ENCODE assay signal across 8 mouse cellular contexts in genomic region chr2:91975581-91976541, GRCm38 (mm10). TPM values are rescaled to one million over a fixed set of nuclear protein-coding genes. Genes with fewer than 3 reads are reported as not detected.
DNase-seq lines count a peak whose midpoint lies in the region; ATAC-seq and TF ChIP-seq lines count a peak whose summit lies in the region.

TSS of gene Dgkz (minus strand) at chr2:91975864.

- H3K4me2 ChIP-seq in kidney, embryonic 14.5 days (replicated peaks; ENCODE audit: low read depth, low read length) = peak within 1 kb of the TSS; percentile 69
- H3K4me2 ChIP-seq in forebrain, embryonic 11.5 days (ENCODE audit: low read depth, low read length, severe bottlenecking) = peak within 1 kb of the TSS; percentile 64
- H3K4me2 ChIP-seq in limb, embryonic 14.5 days (replicated peaks; ENCODE audit: low read depth, low read length, severe bottlenecking) = peak within 1 kb of the TSS; percentile 73

- peaks cover 38% of the 10 kb centered on the region for H3K4me1 ChIP-seq in kidney, embryonic 14.5 days (ENCODE audit: control insufficient read depth, insufficient read depth, low read length)
- H3K4me1 ChIP-seq in forebrain, embryonic 11.5 days (replicated peaks; ENCODE audit: control insufficient read depth, insufficient read depth, low read length) = peaks cover 14% of the 10 kb centered on the region
- peaks cover 24% of the 10 kb centered on the region for H3K4me1 ChIP-seq in limb, embryonic 14.5 days (ENCODE audit: control insufficient read depth, insufficient read depth, low read length)
- H3K4me1 ChIP-seq in olfactory bulb, adult 2 months (ENCODE audit: control insufficient read depth, insufficient read depth, low read length) = peaks cover 46% of the 10 kb centered on the region

- no peak for TF ChIP-seq POLR2A in limb, embryonic 14.5 days (IDR thresholded peaks at IDR 0.05; ENCODE audit: borderline replicate concordance, extremely low read depth, insufficient read depth, insufficient read length)
- TF ChIP-seq POLR2A in olfactory bulb, adult 2 months (IDR thresholded peaks at IDR 0.05; ENCODE audit: insufficient read depth, low read depth, low read length) = no peak

- peaks cover 36% of the 10 kb centered on the region for H3K27me3 ChIP-seq in kidney, embryonic 14.5 days (ENCODE audit: control insufficient read depth, insufficient read depth, low read length)
- H3K27me3 ChIP-seq in forebrain, embryonic 11.5 days (ENCODE audit: control insufficient read depth, insufficient read depth, low read length) = peaks cover 31% of the 10 kb centered on the region
- H3K27me3 ChIP-seq in limb, embryonic 14.5 days (ENCODE audit: control insufficient read depth, insufficient read depth, low read length) = peaks cover 27% of the 10 kb centered on the region

- 2% methylated on average over 70 of the region's 79 CpGs for WGBS in kidney, embryonic 14.5 days
- WGBS in forebrain, embryonic 11.5 days = 1% methylated on average over 78 of the region's 79 CpGs
- under 1% methylated on average over 66 of the region's 79 CpGs for WGBS in limb, embryonic 14.5 days
- 3% methylated on average over 79 of the region's 79 CpGs for WGBS in olfactory bulb, adult 2 months

- no peaks in the 10 kb centered on the region for H3K36me3 ChIP-seq in kidney, embryonic 14.5 days (ENCODE audit: control insufficient read depth, insufficient read depth, low read length)
- H3K36me3 ChIP-seq in forebrain, embryonic 11.5 days (ENCODE audit: control insufficient read depth, insufficient read depth, low read length) = no peaks in the 10 kb centered on the region
- H3K36me3 ChIP-seq in limb, embryonic 14.5 days (ENCODE audit: control insufficient read depth, insufficient read depth, low read length) = no peaks in the 10 kb centered on the region

- H3K27ac ChIP-seq in kidney, embryonic 14.5 days (ENCODE audit: low read depth, low read length) = no peak within 1 kb of the TSS
- no peak within 1 kb of the TSS for H3K27ac ChIP-seq in forebrain, embryonic 11.5 days (ENCODE audit: low read depth, low read length)
- H3K27ac ChIP-seq in limb, embryonic 14.5 days (replicated peaks; ENCODE audit: low read depth, low read length) = no peak within 1 kb of the TSS
- peak within 1 kb of the TSS; percentile 29 for H3K27ac ChIP-seq in olfactory bulb, adult 2 months (ENCODE audit: insufficient read depth, low read depth, low read length)

- TF ChIP-seq CTCF in olfactory bulb, adult 2 months (IDR thresholded peaks at IDR 0.05; ENCODE audit: insufficient read depth, low read depth, low read length) = no peak

- no peak for DNase-seq in kidney, adult 9 months
- peak; percentile 63 for DNase-seq in ZHBTc4 (ENCODE audit: low read depth, low spot score)
- DNase-seq in forebrain, embryonic 11.5 days (ENCODE audit: low spot score) = peak; percentile 63
- no peak for DNase-seq in heart, postnatal 4 days
- no peak for DNase-seq in limb, embryonic 14.5 days (ENCODE audit: low spot score)
- DNase-seq in urinary bladder, adult 18-20 months (ENCODE audit: low spot score in 2 of 2) = no peak

- peak; percentile 47 for ATAC-seq in kidney, embryonic 14.5 days (ENCODE audit: low FRiP score, low TSS enrichment)
- ATAC-seq in forebrain, embryonic 11.5 days (replicated peaks; ENCODE audit: low FRiP score) = peak; percentile 55
- no peak for ATAC-seq in limb, embryonic 14.5 days (ENCODE audit: low FRiP score, low read depth)

- no peaks in the 10 kb centered on the region for H3K9me3 ChIP-seq in kidney, embryonic 14.5 days (ENCODE audit: control insufficient read depth, low read length)
- H3K9me3 ChIP-seq in forebrain, embryonic 11.5 days (ENCODE audit: control insufficient read depth, low read length) = no peaks in the 10 kb centered on the region
- H3K9me3 ChIP-seq in limb, embryonic 14.5 days (ENCODE audit: control insufficient read depth, low read length) = no peaks in the 10 kb centered on the region

- peak within 1 kb of the TSS; percentile 44 for H3K9ac ChIP-seq in kidney, embryonic 14.5 days (ENCODE audit: low read depth, low read length)
- H3K9ac ChIP-seq in forebrain, embryonic 11.5 days (ENCODE audit: low read length) = peak within 1 kb of the TSS; percentile 49
- peak within 1 kb of the TSS; percentile 41 for H3K9ac ChIP-seq in limb, embryonic 14.5 days (ENCODE audit: low read depth, low read length, severe bottlenecking)

- H3K4me3 ChIP-seq in kidney, embryonic 14.5 days (ENCODE audit: low read length) = peak within 1 kb of the TSS; percentile 40
- peak within 1 kb of the TSS; percentile 35 for H3K4me3 ChIP-seq in forebrain, embryonic 11.5 days (ENCODE audit: low read depth, low read length)
- H3K4me3 ChIP-seq in limb, embryonic 14.5 days (replicated peaks; ENCODE audit: low read length) = peak within 1 kb of the TSS; percentile 39
- H3K4me3 ChIP-seq in olfactory bulb, adult 2 months (ENCODE audit: insufficient read depth, low read depth, low read length) = peak within 1 kb of the TSS; percentile 54

RNA-seq across cellular contexts. Expression of gene Dgkz, which starts in this region (rescaled TPM):
- polyA plus RNA-seq in kidney, embryonic 14.5 days (2014; fragmentation: Nextera tagmentation; extraction: Ambion mirVana) = 35.6 and 57.5 TPM in 2 replicates
- polyA plus RNA-seq in forebrain, embryonic 11.5 days (2014; fragmentation: Nextera tagmentation; extraction: Ambion mirVana) = 32.7 and 35.9 TPM in 2 replicates
- 10 to 100 TPM; 76.6 to 80.9 TPM for total RNA-seq in heart, postnatal 4 days (2021)
- polyA plus RNA-seq in limb, embryonic 14.5 days (2012; rRNA removed) = 97.1 and 109 TPM in 2 replicates
- 40.4 and 42.4 TPM in 2 replicates for polyA plus RNA-seq in limb, embryonic 14.5 days (2014; fragmentation: Nextera tagmentation; extraction: Ambion mirVana)
- polyA plus RNA-seq in olfactory bulb, adult 2 months (2012; ENCODE audit: insufficient read depth, insufficient read length, low replicate concordance, missing spikeins) = 328 TPM in 1 of 2 replicates, not detected in the other

Comparison
In these comparisons a context has a peak if more than half of its experiments do, and no peak if none do; other contexts are left out.
1. DNase-seq: peak in ZHBTc4 (single experiment) and forebrain, embryonic 11.5 days (single experiment); none in kidney, adult 9 months (single experiment), heart, postnatal 4 days (single experiment), limb, embryonic 14.5 days (single experiment) and urinary bladder, adult 18-20 months (0 of 2).
2. Peak in every context shown above with its lines, with median percentiles within 50 percentile points of each other: H3K4me2 ChIP-seq, H3K4me3 ChIP-seq and H3K9ac ChIP-seq.